8 mouse cellular contexts compared by ENCODE assay signal in genomic region chr4:126203336-126203895, GRCm38 (mm10). TPM values are rescaled to one million over a fixed set of nuclear protein-coding genes. Genes with fewer than 3 reads are reported as not detected.
A peak's percentile ranks its signal among the peaks of the same experiment; 100 is the strongest.
DNase-seq lines count a peak whose midpoint lies in the region; ATAC-seq and TF ChIP-seq lines count a peak whose summit lies in the region.

No protein-coding gene starts in this region.

- peak overlapping the region; percentile 94 for H3K4me3 ChIP-seq in erythroblast, embryonic 14.5 days (replicated peaks)
- H3K4me3 ChIP-seq in C2C12 (ENCODE audit: insufficient read depth, poor library complexity, severe bottlenecking) = peak overlapping the region; percentile 24
- H3K4me3 ChIP-seq in forebrain, embryonic 14.5 days (ENCODE audit: low read depth, low read length) = peak overlapping the region; percentile 77
- peak overlapping the region; percentile 70 to 90 for H3K4me3 ChIP-seq in liver, embryonic 14.5 days (ENCODE audit: insufficient read depth in 1 of 2, low read depth in 2 of 2, low read length in 2 of 2)

- peaks cover 39% of the 10 kb centered on the region for H3K79me2 ChIP-seq in C2C12 (ENCODE audit: control insufficient read depth, insufficient read depth)

- H3K9ac ChIP-seq in forebrain, embryonic 14.5 days (ENCODE audit: low read length) = peak overlapping the region; percentile 85
- peak overlapping the region; percentile 82 for H3K9ac ChIP-seq in liver, embryonic 14.5 days (replicated peaks)

- H3K36me3 ChIP-seq in erythroblast, embryonic 14.5 days (ENCODE audit: control insufficient read depth) = peaks cover 24% of the 10 kb centered on the region
- H3K36me3 ChIP-seq in C2C12 (ENCODE audit: control insufficient read depth, insufficient read depth) = peaks cover 13% of the 10 kb centered on the region
- H3K36me3 ChIP-seq in forebrain, embryonic 14.5 days (ENCODE audit: control insufficient read depth, insufficient read depth, low read length) = 0 out of 2 replicates have a peak, but pooled peaks cover 3% of the 10 kb centered on the region
- peaks cover 15% of the 10 kb centered on the region for H3K36me3 ChIP-seq in liver, embryonic 14.5 days (replicated peaks; ENCODE audit: control insufficient read depth, insufficient read depth, low read depth)

- TF ChIP-seq CTCF in C2C12 (IDR thresholded peaks at IDR 0.05; ENCODE audit: control insufficient read depth, insufficient read depth, insufficient read length) = no peak
- no peak for TF ChIP-seq CTCF in liver, embryonic 14.5 days (IDR thresholded peaks at IDR 0.05; ENCODE audit: low read depth)

- no peaks in the 10 kb centered on the region for H3K9me3 ChIP-seq in erythroblast, embryonic 14.5 days (ENCODE audit: control insufficient read depth, low read length)
- no peaks in the 10 kb centered on the region for H3K9me3 ChIP-seq in forebrain, embryonic 14.5 days (replicated peaks; ENCODE audit: control insufficient read depth, low read length)
- no peaks in the 10 kb centered on the region for H3K9me3 ChIP-seq in liver, embryonic 14.5 days (ENCODE audit: control insufficient read depth, low read length)

- H3K27me3 ChIP-seq in erythroblast, embryonic 14.5 days (ENCODE audit: control insufficient read depth) = no peaks in the 10 kb centered on the region
- no peaks in the 10 kb centered on the region for H3K27me3 ChIP-seq in C2C12 (ENCODE audit: control insufficient read depth, insufficient read depth, insufficient read length)
- no peaks in the 10 kb centered on the region for H3K27me3 ChIP-seq in forebrain, embryonic 14.5 days (replicated peaks; ENCODE audit: control insufficient read depth, insufficient read depth, low read length)
- no peaks in the 10 kb centered on the region for H3K27me3 ChIP-seq in liver, embryonic 14.5 days (ENCODE audit: control insufficient read depth, insufficient read depth, low read length)

- WGBS in forebrain, embryonic 14.5 days = 72% methylated on average over 10 of the region's 10 CpGs
- WGBS in liver, embryonic 14.5 days (ENCODE audit: insufficient replicate concordance) = 73% methylated on average over 10 of the region's 10 CpGs

- no peak for TF ChIP-seq EP300 in liver, embryonic 14.5 days (IDR thresholded peaks at IDR 0.05; ENCODE audit: low read depth)

- ATAC-seq in erythroblast, adult 5-6 weeks (replicated peaks; ENCODE audit: low FRiP score, poor library complexity, severe bottlenecking) = no peak
- ATAC-seq in forebrain, embryonic 14.5 days = no peak
- ATAC-seq in liver, embryonic 14.5 days (ENCODE audit: insufficient read depth) = no peak

- peak overlapping the region; percentile 49 for H3K4me2 ChIP-seq in forebrain, embryonic 14.5 days (ENCODE audit: low read length)
- peak overlapping the region; percentile 80 for H3K4me2 ChIP-seq in liver, embryonic 14.5 days (ENCODE audit: low read depth)

- peak overlapping the region; percentile 59; the same call in 1 of the 2 replicates for H3K27ac ChIP-seq in forebrain, embryonic 14.5 days (ENCODE audit: low read depth, low read length)
- peak overlapping the region; percentile 89 for H3K27ac ChIP-seq in liver, embryonic 14.5 days

- peaks cover 38% of the 10 kb centered on the region for H3K79me3 ChIP-seq in C2C12 (ENCODE audit: low read depth)

- DNase-seq in forebrain, embryonic 14.5 days (ENCODE audit: low spot score) = no peak
- no peak for DNase-seq in liver, embryonic 14.5 days (ENCODE audit: low read depth in 3 of 3, low spot score in 3 of 3)
- no peak for DNase-seq in adrenal gland, postnatal 25 days
- DNase-seq in embryo, embryonic 10.5 days (ENCODE audit: low spot score) = no peak
- DNase-seq in ovary, adult 18-20 months (ENCODE audit: low spot score) = no peak

- H3ac ChIP-seq in C2C12 (ENCODE audit: control insufficient read depth, insufficient read length, low read depth) = no peak overlapping the region

- H3K4me1 ChIP-seq in erythroblast, embryonic 14.5 days (ENCODE audit: control insufficient read depth) = peaks cover 69% of the 10 kb centered on the region
- peaks cover 17% of the 10 kb centered on the region for H3K4me1 ChIP-seq in forebrain, embryonic 14.5 days (ENCODE audit: control insufficient read depth, insufficient read depth, low read length)
- peaks cover 39 to 49% of the 10 kb centered on the region in 2 experiments for H3K4me1 ChIP-seq in liver, embryonic 14.5 days (replicated peaks; ENCODE audit: control insufficient read depth in 2 of 2, insufficient read depth in 2 of 2, low read length in 1 of 2)

TF ChIP-seq in C2C12, 6 proteins besides CTCF, POLR2A, EP300 and RAD21:
- TF ChIP-seq USF1 (IDR thresholded peaks at IDR 0.05; ENCODE audit: low read depth) = no peak
- no peak for TF ChIP-seq CEBPB (IDR thresholded peaks at IDR 0.05; ENCODE audit: low read depth)
- no peak for TF ChIP-seq FOSL1 (IDR thresholded peaks at IDR 0.05; ENCODE audit: insufficient read depth, low read length, poor library complexity, severe bottlenecking)
- TF ChIP-seq MYOG (IDR thresholded peaks at IDR 0.05; ENCODE audit: control insufficient read depth, extremely low read depth, insufficient read length) = no peak
- TF ChIP-seq MAX (IDR thresholded peaks at IDR 0.05) = no peak
- no peak for TF ChIP-seq MYOD1 (IDR thresholded peaks at IDR 0.05; ENCODE audit: control insufficient read depth, insufficient read length, low read depth)

RNA-seq across cellular contexts. Expression of gene Thrap3, which starts 0.9 kb away (rescaled TPM):
- 12.8 and 15.5 TPM in 2 replicates for polyA plus RNA-seq in erythroblast, embryonic 14.5 days (2012)
- total RNA-seq in erythroblast, adult 5-6 weeks (2015; ENCODE audit: low replicate concordance) = 40.5 and 74.0 TPM in 2 replicates
- 130 and 133 TPM in 2 replicates for total RNA-seq in erythroblast, adult 5-6 weeks (2017; ENCODE audit: low replicate concordance)
- 85.7 TPM for polyA plus RNA-seq in C2C12 (2012; fragmentation: generic; extraction: Trizol)
- polyA plus RNA-seq in forebrain, embryonic 14.5 days (2014; fragmentation: Nextera tagmentation; extraction: Ambion mirVana) = 128 and 152 TPM in 2 replicates
- polyA plus RNA-seq in liver, embryonic 14.5 days (2012; rRNA removed) = 39.2 and 62.6 TPM in 2 replicates
- polyA plus RNA-seq in liver, embryonic 14.5 days (2014; fragmentation: Nextera tagmentation; extraction: Ambion mirVana) = 77.9 and 84.2 TPM in 2 replicates
- total RNA-seq in adrenal gland, postnatal 25 days (2021) = 190 and 232 TPM in 2 replicates

RNA-seq across cellular contexts. Expression of gene Sh3d21, which starts 40.1 kb away (rescaled TPM):
- polyA plus RNA-seq in erythroblast, embryonic 14.5 days (2012) = 0.03 and 0.05 TPM in 2 replicates
- not detected in 2 replicates for total RNA-seq in erythroblast, adult 5-6 weeks (2015; ENCODE audit: low replicate concordance)
- total RNA-seq in erythroblast, adult 5-6 weeks (2017; ENCODE audit: low replicate concordance) = 0.09 and 0.70 TPM in 2 replicates
- polyA plus RNA-seq in C2C12 (2012; fragmentation: generic; extraction: Trizol) = 0.27 TPM
- 1.1 TPM in 2 replicates for polyA plus RNA-seq in forebrain, embryonic 14.5 days (2014; fragmentation: Nextera tagmentation; extraction: Ambion mirVana)
- polyA plus RNA-seq in liver, embryonic 14.5 days (2012; rRNA removed) = 0.46 and 0.53 TPM in 2 replicates
- 0.77 and 0.93 TPM in 2 replicates for polyA plus RNA-seq in liver, embryonic 14.5 days (2014; fragmentation: Nextera tagmentation; extraction: Ambion mirVana)
- 2.8 and 3.2 TPM in 2 replicates for total RNA-seq in adrenal gland, postnatal 25 days (2021)

RNA-seq across cellular contexts. Expression of gene Map7d1, which starts 52.7 kb away (rescaled TPM):
- 2.5 and 2.9 TPM in 2 replicates for polyA plus RNA-seq in erythroblast, embryonic 14.5 days (2012)
- total RNA-seq in erythroblast, adult 5-6 weeks (2015; ENCODE audit: low replicate concordance) = 3.3 and 7.3 TPM in 2 replicates
- total RNA-seq in erythroblast, adult 5-6 weeks (2017; ENCODE audit: low replicate concordance) = 7.7 and 17.0 TPM in 2 replicates
- polyA plus RNA-seq in C2C12 (2012; fragmentation: generic; extraction: Trizol) = 130 TPM
- polyA plus RNA-seq in forebrain, embryonic 14.5 days (2014; fragmentation: Nextera tagmentation; extraction: Ambion mirVana) = 54.8 and 67.8 TPM in 2 replicates
- 8.6 and 9.4 TPM in 2 replicates for polyA plus RNA-seq in liver, embryonic 14.5 days (2012; rRNA removed)
- polyA plus RNA-seq in liver, embryonic 14.5 days (2014; fragmentation: Nextera tagmentation; extraction: Ambion mirVana) = 4.9 and 6.1 TPM in 2 replicates
- total RNA-seq in adrenal gland, postnatal 25 days (2021) = 55.0 and 68.0 TPM in 2 replicates

RNA-seq across cellular contexts. Expression of gene Eva1b, which starts 55.9 kb away (rescaled TPM):
- 0.20 and 0.22 TPM in 2 replicates for polyA plus RNA-seq in erythroblast, embryonic 14.5 days (2012)
- not detected in 2 replicates for total RNA-seq in erythroblast, adult 5-6 weeks (2015; ENCODE audit: low replicate concordance)
- not detected in 2 replicates for total RNA-seq in erythroblast, adult 5-6 weeks (2017; ENCODE audit: low replicate concordance)
- polyA plus RNA-seq in C2C12 (2012; fragmentation: generic; extraction: Trizol) = 51.6 TPM
- polyA plus RNA-seq in forebrain, embryonic 14.5 days (2014; fragmentation: Nextera tagmentation; extraction: Ambion mirVana) = 13.4 and 14.2 TPM in 2 replicates
- 11.9 and 14.8 TPM in 2 replicates for polyA plus RNA-seq in liver, embryonic 14.5 days (2012; rRNA removed)
- 11.0 and 12.0 TPM in 2 replicates for polyA plus RNA-seq in liver, embryonic 14.5 days (2014; fragmentation: Nextera tagmentation; extraction: Ambion mirVana)
- total RNA-seq in adrenal gland, postnatal 25 days (2021) = 23.4 and 33.9 TPM in 2 replicates

RNA-seq across cellular contexts. Expression of gene Trappc3, which starts 58.7 kb away (rescaled TPM):
- polyA plus RNA-seq in erythroblast, embryonic 14.5 days (2012) = 1.3 and 2.0 TPM in 2 replicates
- total RNA-seq in erythroblast, adult 5-6 weeks (2015; ENCODE audit: low replicate concordance) = 8.3 and 12.7 TPM in 2 replicates
- 10.7 and 14.2 TPM in 2 replicates for total RNA-seq in erythroblast, adult 5-6 weeks (2017; ENCODE audit: low replicate concordance)
- 110 TPM for polyA plus RNA-seq in C2C12 (2012; fragmentation: generic; extraction: Trizol)
- 36.9 and 39.3 TPM in 2 replicates for polyA plus RNA-seq in forebrain, embryonic 14.5 days (2014; fragmentation: Nextera tagmentation; extraction: Ambion mirVana)
- 16.3 and 23.4 TPM in 2 replicates for polyA plus RNA-seq in liver, embryonic 14.5 days (2012; rRNA removed)
- 8.8 and 9.2 TPM in 2 replicates for polyA plus RNA-seq in liver, embryonic 14.5 days (2014; fragmentation: Nextera tagmentation; extraction: Ambion mirVana)
- 88.0 and 93.9 TPM in 2 replicates for total RNA-seq in adrenal gland, postnatal 25 days (2021)

Comparison
In these comparisons a context has a peak if more than half of its experiments do, and no peak if none do; other contexts are left out.
1. H3K4me3 ChIP-seq: peak in every context shown above with its lines; median percentile 94 in erythroblast, embryonic 14.5 days; 80 in liver, embryonic 14.5 days; 77 in forebrain, embryonic 14.5 days; 24 in C2C12.